Mouse (Mus musculus) cerebellum, adult 9-10 months (tissue): Measurements from ENCODE around the gene St5.
A peak's percentile ranks its signal among the peaks of the same experiment; 100 is the strongest.

ENCODE experiments used
- DNase-seq: peaks from one replicate; pipeline ENCODE4 v3.0.0; 2022

St5 gene

DNA sequence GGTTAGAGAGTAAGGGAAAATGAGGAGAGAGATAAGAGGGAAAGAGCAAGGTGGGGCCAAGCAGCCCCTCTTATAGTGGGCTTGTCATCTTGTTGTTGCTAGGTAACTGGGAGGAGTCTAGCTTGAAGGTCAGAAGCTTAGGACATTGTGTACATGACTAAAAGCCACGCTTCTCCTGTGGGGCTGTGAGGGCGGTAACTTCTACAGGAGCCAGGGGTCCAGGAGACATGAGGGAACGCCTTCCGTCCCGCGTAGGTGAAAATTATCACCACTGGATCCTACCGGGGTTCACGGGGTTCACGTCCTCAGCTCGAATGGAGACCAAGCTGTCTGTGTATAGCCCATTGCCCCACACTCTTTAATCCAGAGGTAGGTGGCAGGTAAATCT lies 8.1 kb downstream of the St5 start:
- DNase-seq = no peak

DNA sequence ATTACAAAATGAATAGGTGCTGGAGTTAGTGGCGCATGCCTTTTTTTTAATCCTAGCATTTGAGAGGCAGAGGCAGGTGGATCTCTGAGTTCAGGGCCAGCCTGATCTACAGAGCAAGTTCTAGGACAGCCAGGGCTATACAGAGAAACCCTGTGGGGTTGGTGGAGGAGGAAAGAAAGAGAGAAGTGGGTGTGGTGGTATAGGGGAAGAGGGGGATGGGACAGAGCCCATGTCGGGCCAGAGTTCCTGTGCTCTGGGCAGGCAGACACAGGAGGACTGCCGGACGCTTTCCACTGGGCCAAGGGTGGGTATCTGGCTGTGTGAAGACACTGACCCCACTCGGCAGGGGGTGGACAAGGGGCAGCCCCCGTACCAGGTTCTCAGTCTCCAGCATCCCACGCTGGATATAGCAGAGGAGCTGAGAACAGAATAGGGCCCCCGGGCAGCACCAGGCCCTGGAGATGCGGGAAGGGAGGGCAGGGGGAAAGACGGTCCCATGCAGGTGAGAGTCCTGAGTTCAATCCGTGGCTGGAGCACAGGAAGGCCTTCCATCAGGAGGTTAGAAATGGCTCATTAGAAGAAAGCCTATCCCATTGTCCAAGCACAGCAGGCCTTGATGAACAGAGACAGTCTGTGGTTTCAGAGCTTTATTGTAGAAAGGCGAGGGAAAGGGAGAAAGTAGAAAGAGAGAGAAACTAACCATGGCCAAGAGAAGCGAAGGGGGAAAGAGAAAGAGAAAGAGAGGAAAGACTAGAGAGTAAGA lies 8.6 kb downstream of the St5 start:
- no peak for DNase-seq

GRCm38 (mm10) chr7:109690961-109691360 lies 12.4 kb downstream of the St5 start:
- no peak for DNase-seq

DNA sequence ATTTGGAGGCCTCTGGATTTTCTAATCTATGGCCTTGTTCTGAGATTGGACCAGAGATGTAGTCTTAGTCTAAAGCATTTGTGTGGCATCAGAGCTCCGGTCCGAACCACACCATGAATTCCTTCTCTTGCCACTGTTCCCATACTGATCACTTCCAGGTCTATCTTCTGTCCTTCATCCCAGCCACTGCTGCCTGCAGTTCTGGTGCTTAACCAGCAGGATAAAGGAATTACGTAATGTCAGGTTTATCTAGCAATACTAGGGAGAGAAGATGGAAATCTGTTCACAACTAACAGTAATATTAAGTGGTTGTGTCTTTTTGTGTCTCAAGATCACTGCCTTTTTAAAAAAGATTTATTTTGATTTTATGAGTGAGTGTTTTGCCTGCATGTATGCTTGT lies 13.3 kb downstream of the St5 start:
- no peak for DNase-seq

DNA sequence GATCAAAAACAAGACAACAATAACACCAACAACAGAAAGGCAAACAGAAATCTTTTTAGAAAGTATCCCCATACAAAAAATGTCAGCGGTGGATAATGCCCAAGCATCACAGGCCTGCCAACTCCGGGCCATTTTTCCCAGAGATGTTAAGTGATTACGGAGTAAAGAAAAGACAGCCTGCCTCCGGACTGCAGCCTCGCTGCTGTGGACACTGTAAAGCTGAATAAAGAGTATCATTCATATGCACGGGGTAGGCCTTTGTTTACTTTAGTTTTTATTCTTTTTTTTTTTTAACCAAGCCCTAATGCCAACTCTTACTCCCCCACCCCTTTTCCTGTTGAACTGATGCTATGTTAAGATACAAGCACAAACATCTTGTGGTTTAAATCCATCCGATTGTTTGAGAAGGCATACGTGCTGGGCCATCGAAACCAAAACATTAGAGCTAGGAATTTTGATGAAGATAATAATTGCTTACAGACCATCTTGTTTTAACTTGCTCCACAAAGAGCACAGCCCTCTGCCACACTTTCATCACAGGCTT lies 16.7 kb downstream of the St5 start:
- no peak for DNase-seq

DNA sequence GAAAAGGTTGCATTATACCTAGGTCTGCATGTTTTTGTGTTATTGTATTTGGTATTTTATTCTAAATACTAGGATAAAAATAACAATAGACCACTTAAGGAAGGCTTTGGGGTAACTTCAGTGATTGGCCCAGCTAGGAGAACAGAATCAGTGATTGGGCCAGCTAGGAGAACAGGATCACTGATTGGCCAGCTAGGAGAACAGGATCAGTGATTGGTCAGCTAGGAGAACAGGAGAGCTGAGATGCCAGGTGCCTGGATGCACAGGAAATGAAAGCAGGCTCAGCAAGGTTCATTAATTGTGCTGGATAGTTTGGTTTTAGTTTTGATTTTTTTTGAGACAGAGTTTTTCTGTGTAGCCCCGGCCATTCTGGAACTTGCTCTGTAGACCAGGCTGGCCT lies 22.5 kb downstream of the St5 start:
- no peak for DNase-seq

DNA sequence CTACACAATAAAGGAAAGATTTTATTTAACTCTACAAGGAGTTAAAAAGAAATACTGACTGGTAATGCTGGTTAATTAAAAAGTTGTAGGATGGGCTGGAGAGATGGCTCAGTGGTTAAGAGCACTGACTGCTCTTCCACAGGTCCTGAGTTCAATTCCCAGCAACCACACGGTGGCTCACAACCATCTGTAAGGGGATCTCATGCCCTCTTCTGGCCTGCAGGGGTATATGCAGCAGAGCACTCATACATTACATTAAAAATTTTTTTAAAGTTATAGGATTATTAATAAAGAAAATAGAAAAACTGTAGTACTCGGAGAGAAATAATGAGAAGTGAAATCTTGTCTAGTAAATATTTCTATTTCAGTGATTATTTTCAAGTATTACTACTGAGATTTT lies 23.1 kb downstream of the St5 start:
- DNase-seq = no peak

GRCm38 (mm10) chr7:109674944-109675628 lies 28.3 kb downstream of the St5 start:
- DNase-seq = no peak

- DNase-seq = peak; percentile 69
These were observed 31.6 kb downstream of the St5 start for GRCm38 (mm10) chr7:109671581-109672471.

- DNase-seq = no peak
These were observed 33.8 kb downstream of the St5 start for GRCm38 (mm10) chr7:109669426-109670170.

- DNase-seq = no peak
These were observed 36.7 kb downstream of the St5 start for GRCm38 (mm10) chr7:109666664-109667063.

GRCm38 (mm10) chr7:109662626-109663025 lies 40.8 kb downstream of the St5 start:
- no peak for DNase-seq

- DNase-seq = no peak
These were observed 44.1 kb downstream of the St5 start for GRCm38 (mm10) chr7:109659278-109659677.

GRCm38 (mm10) chr7:109657884-109658283 lies 45.5 kb downstream of the St5 start:
- no peak for DNase-seq

DNA sequence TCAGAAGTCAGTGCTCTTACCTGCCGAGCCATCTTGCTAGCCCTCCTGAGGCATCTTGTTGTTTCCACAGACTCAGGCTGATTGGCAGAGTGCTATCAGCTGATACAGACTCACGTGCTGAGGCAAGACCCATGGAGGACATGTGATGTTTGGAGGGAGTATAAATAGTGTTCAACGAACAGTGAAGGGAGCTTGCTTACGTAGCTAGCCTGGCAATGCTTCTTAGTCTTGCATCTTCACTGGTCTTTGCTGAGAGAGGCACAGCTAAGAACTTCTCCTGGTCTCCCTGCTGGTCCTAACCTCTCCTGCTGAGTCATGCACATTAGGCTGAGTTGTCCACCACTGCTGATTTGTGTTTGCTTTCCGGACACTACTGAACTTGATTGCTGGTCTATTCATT lies 48.5 kb downstream of the St5 start:
- DNase-seq = no peak

- no peak for DNase-seq
These were observed 54.4 kb downstream of the St5 start for GRCm38 (mm10) chr7:109648812-109649594.

GRCm38 (mm10) chr7:109646574-109646973 lies 56.8 kb downstream of the St5 start:
- no peak for DNase-seq

GRCm38 (mm10) chr7:109643305-109643994 lies 60.0 kb downstream of the St5 start:
- no peak for DNase-seq

DNA sequence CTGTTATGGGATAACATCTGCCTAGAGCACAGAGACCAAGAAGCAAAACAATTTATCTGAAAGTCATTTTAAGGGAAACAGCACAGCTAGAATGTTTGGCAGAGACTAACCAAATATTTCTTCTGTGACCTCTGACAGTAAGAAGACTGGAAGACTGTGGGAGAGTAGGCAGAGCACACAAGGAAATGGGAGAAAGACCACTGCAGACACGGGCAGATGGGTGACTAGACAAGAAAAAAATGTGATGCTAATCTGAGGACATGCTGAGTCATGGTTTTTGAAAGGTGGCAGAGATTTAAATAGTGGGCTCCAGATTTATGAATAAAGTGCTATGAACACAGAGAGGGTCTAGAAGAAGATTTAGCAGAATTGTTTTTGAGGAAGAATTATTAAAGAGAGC lies 61.4 kb downstream of the St5 start:
- no peak for DNase-seq

DNA sequence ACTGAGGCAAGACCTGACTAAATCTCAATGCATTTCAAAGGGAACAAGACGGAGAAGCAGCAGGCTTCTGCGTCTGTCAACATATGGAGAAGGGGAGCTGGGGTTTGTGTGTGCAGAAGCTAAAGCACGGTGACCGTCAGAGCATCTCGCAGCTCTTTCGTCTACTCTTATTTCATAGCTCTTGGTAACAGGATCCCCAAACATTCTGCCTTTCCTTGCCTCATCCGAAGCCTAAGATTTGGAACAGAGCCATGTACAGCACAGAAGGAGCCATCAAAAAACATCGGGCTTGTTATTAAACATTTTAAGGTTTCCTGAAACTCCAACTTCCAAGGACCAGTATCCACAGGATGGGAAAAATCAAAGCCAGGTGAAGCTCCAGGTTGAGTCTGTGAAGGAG lies 62.3 kb downstream of the St5 start:
- no peak for DNase-seq

GRCm38 (mm10) chr7:109637391-109637790 lies 66.0 kb downstream of the St5 start:
- no peak for DNase-seq
